Mouse (Mus musculus) cerebral cortex, adult 2 months (tissue): ENCODE results near the gene 2310030G06Rik.

ENCODE experiments used
- WGBS: fragments of 180-500 bp; shearing (Covaris S2); methylation state at CpG from one replicate; pipeline ENCODE4 v1.1.7; 2018; 5-methylcytosine and 5-hydroxymethylcytosine counted together

The 2310030G06Rik gene

DNA sequence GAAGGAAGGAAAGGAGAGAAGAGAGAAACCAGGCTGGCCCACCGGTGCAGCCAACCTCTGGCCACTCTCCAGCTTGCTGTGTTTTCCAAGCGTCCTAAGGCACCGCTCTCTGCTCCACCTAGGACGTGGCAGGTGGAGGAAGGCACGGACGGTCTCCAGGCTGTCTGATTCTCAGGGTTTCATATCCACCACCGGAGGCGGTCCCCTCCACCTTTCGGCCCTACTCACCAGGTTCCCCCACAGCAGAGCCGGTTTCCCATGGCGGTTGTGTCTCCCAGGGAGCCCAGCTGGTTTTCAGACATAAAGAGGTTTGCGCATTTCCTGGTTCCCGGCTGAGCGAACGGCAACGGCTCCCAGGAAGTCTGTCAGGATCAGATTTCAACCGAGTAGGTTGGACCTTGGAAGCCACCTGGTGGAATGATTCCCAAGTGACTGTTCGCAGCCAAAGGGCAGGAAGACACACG is at the start of gene 2310030G06Rik:
TSS of gene 2310030G06Rik (minus strand) at position 323 of the 464 bp plus-strand sequence.
- WGBS = 14% methylated on average over 19 of the region's 19 CpGs

DNA sequence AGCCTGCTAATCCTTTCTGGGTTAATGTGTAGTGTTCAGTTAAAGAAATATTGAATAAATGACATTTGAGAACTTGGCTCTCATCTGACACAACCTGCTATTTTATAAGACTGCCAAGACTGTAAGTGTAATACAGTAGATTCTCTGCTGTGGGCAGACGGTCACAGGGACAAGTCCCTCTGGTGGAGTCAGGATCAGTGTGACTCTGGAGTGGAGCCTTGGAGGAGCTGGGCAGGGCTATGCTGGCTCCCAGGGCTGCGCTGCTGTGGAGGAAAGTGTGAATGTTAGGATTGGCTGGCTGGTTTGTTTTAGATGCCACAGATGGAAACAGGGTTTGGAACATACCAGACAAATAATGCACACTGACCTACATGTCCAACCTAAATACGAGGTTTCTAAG is 48.9 kb upstream of the 2310030G06Rik start:
- 64% methylated on average over 3 of the region's 3 CpGs for WGBS

DNA sequence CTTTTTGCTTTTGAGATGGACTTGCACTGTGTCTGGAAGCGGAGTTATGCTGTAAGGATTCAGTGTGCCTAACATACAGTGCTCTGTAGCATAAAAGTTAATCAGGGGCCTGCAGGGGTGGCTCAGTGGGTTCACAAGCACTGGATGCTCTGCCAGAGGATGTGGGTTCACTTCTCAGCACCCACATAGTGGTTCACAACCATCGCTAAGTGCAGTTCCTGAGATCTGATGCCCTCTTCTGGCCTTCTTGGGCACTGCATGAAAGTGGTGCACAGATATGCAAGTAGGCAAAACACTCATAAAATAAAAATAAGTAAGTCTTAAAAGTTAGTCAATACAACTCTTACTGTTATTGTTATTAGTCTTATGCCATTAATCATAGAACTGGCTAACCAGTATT is 35.8 kb upstream of the 2310030G06Rik start:
- 80% methylated on average over 2 of the region's 2 CpGs for WGBS

DNA sequence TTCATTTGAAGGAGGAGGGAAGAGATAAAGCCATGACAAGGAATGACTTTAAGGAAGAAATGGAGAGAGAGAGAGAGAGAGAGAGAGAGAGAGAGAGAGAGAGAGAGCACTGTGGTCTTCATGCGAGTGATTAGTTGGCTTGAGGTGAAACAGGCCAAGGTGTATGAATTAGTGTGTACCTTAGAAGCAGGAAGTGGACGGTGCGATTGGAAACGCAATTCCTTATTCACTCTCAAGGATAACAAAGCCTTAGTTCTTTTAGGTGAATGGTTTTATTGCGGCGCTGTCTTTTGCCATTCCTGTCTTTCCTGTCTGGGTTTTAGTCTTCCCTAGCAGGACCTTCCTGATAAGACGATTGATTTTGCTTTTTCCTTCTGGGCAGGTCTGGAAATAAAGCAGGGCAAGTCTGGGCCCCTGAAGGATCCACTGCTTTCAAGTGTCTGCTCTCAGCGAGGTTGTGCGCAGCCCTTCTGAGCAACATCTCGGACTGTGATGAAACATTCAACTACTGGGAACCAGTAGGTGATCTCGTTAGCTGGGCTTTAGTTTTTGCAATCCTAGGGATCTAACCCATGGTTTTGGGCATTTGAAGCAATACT is 29.9 kb upstream of the 2310030G06Rik start:
- WGBS = 66% methylated on average over 11 of the region's 11 CpGs

DNA sequence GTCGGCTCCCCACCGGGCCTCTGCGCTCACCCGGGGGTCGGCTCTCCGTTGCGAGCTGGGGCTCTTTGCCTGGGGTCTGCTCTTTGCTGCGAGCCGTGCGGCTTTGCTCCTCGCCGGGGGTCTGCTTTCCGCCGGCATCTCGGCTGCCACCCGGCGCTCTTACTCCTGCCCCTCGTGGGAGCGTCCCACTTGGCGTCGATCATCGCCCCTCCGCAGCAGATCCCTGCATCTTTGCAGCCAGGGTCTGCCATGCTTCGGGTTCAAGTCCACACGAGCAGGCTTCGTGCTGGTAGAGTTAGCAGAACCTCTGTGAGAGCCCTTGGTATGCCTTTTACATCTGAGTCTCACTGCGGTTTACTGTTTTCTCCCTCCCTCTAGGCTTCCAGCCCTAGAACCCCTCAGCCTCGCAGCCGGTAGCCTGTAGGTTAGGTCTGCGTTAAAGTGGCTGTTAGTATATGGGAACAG is 29.4 kb upstream of the 2310030G06Rik start:
- under 1% methylated on average over 30 of the region's 30 CpGs for WGBS

DNA sequence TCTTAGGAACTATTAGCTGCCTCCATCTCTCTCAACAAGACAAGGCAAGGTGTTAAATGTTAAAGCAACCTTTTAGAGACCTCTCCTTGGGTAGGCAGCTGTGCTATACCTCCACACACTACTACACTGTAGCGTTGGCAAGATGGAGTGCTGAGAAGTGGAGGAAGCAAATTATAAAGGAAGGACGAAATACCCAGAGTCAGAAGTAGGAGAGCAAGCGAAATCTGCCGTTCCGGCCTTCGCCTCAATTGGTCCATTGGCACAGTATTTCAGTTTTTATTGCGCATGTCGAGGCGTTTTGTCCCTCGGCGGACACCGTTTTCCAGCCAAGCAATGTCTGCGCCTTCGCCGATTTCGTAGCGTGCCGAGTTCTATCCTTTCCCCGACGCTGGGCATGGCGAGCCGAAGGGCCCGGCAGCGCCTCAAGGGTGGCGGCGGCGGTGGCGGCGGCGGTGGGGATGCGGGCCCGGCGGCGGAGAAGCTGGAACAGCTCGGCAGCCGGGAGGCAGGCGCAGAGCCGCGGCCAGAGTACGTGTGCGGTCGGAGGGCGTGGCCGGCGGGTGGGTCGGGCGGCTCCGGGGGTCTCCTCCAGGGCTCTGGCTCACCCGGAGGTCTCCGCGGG is 28.8 kb upstream of the 2310030G06Rik start, which contains the start of the genes Alg9 and 1110032A03Rik:
TSS of gene Alg9 (plus strand) at position 29 of the 622 bp plus-strand sequence.
TSS of gene 1110032A03Rik (minus strand) at position 530 of the 622 bp plus-strand sequence.
- WGBS = 2% methylated on average over 46 of the region's 51 CpGs

DNA sequence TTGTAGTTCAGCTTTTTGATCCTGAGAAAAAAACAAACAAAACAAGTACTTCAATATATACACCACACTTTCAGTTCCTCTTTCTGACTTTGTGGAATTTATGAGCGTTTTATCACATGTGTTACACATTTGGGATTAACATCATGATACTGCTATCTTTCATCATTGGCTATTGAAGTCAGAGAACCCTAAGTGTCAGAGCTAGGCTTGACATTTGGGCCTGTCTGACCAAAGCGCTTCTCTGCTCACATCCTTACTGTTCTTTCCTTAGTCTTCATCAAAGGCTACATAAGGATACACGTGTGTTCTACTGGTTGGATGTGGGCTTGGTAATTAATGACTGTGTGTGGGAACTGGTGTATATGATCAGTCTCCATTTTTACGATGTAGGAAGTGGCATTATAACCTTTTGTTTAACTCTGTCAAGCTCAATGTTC is 27.7 kb upstream of the 2310030G06Rik start:
- 54% methylated on average over 4 of the region's 4 CpGs for WGBS

DNA sequence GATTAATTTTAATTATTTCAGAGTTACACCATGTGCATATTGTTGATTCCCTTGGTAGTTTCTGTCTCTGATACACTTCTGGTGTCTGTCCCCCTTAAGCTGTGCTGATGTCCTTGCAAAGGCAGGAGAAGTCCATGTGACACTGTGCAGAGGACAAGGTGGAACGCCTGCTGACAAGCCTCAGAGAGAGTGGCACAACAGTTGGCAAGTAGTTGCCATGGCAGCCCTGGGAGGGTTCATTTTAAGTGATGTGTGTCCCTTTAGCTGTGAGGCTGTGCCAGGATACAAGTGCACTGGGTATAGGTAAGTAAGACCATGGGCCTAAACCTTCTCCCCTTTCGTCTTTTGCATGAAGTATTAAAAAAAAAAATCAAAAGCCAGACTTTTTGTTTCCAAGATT is 23.7 kb upstream of the 2310030G06Rik start:
- 81% methylated on average over 2 of the region's 2 CpGs for WGBS

DNA sequence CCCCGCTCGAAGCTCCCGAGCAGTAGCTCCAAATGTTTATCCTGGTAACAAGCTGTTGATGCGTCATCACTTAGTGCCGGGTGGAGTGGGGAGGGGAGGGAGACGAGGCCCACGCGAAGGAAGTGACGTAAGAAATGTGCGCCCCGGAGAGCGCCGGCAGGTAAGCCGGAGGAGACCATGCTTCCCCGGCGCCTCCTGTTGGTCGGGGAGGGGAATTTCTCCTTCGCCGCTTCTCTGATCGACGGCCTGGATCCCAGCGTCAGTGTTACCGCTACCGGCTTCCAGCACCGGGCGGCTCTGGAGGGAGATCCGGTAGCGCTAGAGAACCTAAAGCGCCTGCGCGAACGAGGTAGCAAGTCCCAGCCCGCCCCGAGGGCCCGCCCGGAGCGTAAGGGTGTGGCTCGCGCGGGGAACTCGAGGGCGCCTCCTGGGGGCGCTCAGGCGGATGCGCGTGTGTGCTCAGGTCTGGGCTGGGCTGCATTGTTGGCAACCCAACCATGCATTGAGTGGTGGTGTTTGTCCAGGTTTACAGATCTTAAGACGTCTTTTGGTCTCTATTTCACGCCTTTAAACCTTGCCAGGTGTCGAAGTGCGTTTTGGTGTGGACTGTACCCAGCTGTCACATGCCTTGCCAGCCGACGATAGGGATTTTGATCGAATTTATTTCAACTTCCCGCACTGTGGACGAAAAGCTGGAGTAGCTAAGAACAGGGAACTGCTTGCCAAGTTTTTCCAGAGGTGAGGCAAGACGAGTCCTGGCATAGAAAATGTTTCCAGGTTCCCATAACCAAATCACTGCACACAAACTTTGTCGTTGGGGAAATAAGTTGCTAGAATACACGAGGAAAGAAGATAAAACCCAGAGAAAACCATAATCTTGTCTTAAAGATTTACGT is 22.0 kb upstream of the 2310030G06Rik start, which contains the start of gene Fdxacb1:
TSS of gene Fdxacb1 (plus strand) at position 130 of the 896 bp plus-strand sequence.
- 2% methylated on average over 59 of the region's 59 CpGs for WGBS

DNA sequence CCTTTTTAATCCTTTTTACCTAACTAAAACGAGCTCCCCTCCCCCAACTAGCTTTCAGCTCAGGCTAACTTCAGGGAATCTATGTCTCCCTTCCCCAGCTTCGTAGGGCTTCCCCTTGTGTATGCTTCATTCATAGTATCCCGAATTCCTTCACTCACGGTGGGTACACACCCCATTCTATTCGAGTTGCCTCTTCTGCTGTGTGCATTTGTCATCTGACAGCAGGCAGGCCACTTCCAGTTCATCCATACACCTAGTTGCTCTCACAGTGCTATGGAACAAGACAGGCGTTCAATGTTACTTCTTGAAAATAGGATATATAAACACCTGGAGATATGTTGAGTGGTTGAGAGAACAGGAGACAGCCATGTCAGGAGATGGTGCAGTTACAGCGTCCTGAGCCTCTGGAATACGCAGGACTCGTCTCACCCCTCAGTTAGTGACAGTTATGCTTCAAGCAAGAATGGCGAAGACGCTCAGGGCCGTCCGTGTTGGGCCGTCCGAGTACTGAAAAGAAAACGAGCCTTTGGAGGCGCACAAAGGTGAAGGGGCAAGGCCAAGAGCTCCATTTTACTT is 21.3 kb upstream of the 2310030G06Rik start:
- 3% methylated on average over 17 of the region's 17 CpGs for WGBS

DNA sequence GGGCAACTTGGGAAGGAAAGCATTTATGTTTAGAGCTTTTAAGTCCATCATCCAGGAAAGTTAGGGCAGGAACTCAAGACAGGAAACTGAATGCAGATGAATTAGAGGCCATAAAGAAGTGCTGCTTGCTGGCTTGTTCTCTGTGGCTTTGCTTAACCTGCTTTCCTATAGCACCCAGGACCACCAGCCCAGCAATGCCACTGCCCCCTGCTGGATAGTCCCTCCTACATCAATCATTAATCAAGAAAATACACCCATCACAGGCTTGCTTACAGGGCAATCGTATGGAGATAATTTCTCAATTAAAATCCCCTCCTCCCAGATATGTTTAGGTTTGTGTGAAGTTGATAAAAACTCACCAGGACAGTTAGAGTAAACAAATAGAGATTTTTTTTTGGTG is 17.0 kb upstream of the 2310030G06Rik start:
- 81% methylated on average over 1 of the region's 1 CpGs for WGBS

DNA sequence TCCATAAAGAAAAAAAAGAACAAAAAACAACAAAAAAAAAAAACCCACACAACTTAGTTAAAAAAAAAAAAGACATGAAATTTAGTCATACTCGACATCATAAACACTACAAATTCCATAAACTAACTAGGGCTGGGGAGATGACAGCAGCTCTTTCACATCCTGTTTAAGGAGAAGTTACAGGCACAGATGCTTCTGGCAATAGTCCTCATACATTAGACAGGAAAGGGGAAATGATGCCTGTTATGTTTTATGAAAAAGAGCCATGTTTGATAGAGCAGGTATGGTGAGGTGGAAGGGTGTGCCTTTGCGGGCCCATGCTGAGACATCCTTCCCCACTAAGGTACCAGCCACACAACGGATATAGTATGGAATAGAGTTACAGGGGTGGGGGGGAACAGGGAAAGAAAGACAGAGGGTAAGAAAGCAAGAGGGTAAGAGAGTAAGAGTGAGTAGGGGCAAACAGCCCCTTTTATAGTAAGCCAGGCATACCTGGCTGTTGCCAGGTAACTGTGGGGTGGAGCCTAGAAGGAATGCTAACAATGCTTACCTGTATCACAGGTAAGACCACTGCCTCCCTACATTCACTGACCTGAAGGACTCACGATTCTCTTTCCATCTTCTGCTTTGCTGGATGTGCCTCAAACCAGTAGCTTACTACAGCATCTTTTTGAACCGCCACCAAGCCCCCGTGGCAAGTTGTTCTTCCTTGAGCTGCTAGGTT is 15.3 kb upstream of the 2310030G06Rik start:
- WGBS = 60% methylated on average over 6 of the region's 6 CpGs

DNA sequence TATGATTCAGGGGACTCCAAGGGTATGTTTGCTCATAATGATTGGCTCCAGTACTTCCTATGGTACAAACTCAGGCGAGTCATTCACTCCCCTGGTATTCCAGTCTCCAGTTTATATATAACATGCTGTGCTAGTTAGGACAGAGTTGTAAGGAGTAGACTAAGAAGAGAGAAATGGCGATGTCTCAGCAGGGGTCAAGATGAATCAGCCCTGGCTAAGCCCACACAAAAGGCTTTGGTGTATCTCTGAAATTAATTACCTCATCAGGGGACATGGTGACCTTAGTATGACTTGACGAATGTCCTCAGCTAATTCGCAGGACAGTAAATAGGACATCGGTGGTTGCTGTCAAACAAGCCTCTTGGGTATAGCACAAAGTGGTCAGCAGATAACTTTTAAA is 10.4 kb upstream of the 2310030G06Rik start:
- 64% methylated on average over 5 of the region's 5 CpGs for WGBS

DNA sequence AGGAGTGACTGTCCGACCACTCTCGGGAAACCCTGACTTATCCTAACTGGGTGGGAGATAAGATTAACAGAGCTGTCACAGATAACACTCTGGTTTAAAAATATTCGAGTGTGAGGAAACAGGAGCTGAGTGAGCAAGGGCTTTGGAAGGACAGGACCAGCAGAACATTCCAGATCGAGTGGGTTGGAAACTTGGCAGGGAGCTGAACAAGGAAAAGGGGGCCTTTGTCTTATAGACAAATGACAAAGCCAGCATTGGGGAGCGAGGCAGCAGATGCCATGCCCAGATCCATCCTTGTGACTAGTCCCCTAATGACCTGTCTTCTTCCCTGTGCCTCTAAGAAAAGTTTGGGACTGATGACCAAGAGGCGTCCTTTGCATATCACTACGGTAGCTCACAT is 7.6 kb upstream of the 2310030G06Rik start:
- 31% methylated on average over 7 of the region's 7 CpGs for WGBS

DNA sequence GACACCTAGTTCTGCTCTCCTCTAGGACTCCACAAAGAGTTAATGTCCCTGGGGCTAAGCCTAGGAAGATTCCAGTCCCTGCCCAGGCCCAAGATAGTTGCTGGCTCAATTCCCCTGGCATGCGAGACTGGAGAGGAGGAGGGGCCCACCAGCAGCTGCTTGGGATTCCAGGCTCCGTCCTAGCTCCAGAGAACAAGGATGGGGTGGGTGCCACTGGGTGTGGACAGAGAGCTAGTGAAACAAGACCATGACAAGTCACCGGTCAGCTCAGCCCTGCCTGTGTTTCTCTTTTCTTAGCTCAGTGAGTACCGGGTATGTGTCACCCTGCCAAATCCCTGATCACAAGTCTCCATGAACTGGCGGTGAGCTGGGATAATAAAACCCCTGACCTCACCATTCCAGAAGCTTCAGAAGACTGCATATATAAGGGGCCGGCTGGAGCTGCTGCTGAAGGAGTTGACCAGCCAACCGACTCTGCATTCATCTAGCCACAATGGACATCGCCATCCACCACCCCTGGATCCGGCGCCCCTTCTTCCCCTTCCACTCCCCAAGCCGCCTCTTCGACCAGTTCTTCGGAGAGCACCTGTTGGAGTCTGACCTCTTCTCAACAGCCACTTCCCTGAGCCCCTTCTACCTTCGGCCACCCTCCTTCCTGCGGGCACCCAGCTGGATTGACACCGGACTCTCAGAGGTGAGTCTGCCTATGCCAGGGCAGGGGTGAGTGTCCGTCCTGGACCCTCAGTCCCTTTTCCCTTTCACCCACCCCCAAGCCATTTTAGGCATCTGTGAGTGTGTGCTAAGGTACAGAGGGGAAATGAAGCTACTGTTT is 6.7 kb upstream of the 2310030G06Rik start:
- WGBS = 46% methylated on average over 17 of the region's 17 CpGs

DNA sequence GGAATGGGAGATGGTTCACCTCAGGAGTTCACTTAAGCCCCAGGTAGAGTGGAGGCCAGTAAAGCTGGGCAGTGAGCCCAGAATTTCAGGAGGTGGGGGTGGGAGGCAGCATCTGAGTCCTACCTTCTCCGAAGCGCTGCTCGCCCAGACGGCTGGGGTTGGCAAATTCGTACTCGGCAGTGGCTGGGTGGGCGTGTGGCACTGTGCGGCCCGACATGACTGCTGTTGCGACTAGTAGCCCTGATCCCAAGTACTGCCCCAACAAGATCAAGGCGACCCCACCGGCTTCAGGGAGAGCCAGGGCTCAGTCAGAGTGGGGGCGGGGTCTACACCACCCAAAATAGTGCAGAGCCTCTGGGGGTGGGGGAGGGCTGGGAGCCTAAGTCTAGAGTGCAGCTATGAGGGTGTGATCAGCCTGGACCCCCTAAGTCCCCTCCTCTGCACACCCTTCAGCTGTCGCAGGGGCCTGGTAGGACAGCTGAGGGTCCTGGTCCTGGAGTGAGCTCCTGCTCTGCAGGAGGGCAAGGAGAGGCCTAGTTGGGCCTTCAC is 5.8 kb upstream of the 2310030G06Rik start, which contains the start of gene Hspb2:
TSS of gene Hspb2 (minus strand) at position 301 of the 549 bp plus-strand sequence.
- 54% methylated on average over 14 of the region's 14 CpGs for WGBS

DNA sequence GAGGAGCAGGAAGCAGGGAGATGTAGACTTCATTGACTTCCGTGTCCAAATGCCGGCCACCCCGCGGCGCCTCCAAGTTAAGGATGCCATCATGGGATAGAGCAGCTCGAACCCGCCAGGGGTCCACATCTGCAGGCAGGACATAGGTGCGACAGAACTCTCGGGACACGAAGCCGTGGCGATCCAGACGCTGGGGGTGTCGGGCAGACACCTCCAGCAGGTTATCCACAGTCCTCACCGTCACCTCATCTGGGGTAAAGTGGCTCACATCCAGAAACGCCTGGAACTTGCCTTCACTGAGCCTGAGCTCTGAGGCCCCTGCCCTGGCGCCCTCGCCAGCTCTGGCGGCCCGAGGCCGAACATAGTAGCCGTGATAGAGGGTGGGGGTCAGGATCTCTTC is 5.0 kb upstream of the 2310030G06Rik start, which contains the start of gene Cryab:
TSS of gene Cryab (plus strand) at position 3 of the 400 bp plus-strand sequence.
- 79% methylated on average over 22 of the region's 22 CpGs for WGBS

DNA sequence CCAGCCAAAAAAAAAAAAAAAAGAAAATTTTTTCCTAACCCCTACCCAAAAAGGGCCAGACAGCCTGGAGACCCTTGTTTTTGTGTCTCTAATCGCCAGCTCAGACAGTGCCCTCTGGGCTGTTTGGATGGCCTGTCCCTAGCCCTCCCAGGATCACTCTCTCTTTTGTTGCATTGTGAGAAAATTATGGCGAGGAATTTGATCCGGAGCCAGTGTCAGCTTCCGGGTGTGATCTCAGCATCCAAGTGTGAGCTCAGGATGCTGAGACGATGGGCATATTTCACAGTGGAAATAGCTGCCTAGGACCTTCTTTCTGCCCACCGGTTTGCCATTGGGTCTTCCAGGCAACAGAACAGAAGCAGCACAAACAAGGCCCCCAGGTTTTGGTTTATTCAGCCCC is 4.4 kb upstream of the 2310030G06Rik start:
- WGBS = 54% methylated on average over 6 of the region's 6 CpGs

DNA sequence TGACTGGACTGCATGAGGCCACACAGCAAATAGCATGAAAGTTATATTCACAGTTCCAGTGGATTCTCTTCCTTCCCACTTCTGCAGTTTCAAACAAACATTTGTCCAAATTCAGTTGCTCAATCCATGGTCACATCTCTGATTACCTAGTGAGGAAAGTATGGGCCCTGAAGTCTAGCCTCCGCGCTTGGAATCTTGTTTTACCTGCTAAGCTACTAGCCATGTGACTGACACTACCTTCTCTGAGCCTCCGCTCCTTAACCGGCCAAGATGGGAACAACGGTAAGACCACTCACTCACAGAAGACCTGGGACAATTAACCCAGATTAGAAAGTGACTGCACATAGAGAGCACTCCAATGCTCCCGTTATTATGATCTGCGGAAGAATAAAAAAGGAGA is 530 bp downstream of the 2310030G06Rik start:
- WGBS = 39% methylated on average over 7 of the region's 7 CpGs

DNA sequence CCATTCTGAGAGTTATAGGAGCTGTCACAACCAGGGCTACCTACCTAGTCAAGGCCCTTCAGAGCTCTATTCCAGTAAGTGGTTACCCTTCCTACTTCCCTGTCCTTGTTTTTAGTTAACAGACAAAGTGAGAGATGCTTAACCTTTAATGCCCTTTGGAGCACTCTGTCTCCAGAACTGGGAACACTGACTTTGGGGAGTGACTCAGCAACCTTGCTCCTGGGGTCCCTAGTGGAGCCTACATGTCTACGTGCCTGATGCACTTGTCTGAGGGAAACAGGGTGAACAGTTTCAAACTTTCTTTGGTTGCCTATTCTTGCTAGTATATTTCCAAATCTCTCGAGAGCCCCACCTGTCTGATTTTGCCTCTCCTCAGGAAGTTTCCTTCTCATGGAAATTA is 3.6 kb downstream of the 2310030G06Rik start:
- WGBS = 81% methylated on average over 2 of the region's 2 CpGs
